Mouse (Mus musculus): ENCODE measurements at regions not wholly inside any gene's neighbourhood (a gene's known extent, or its start where the extent isn't known, plus 50 kb on each side); places are given as distances from the start of the nearest gene placed in this dataset.

- no peak overlapping the region for H3K27ac ChIP-seq (ENCODE audit: low read length)
- H3K9me3 ChIP-seq (ENCODE audit: low read length), result no peaks in the 10 kb centered on the region
- no peaks in the 10 kb centered on the region for H3K27me3 ChIP-seq (replicated peaks; ENCODE audit: insufficient read depth, low read length)
- H3K4me3 ChIP-seq (ENCODE audit: low read depth, low read length), result no peak overlapping the region
- TF ChIP-seq EP300 (IDR thresholded peaks at IDR 0.05) (no peak), CTCF (IDR thresholded peaks at IDR 0.05) (peak; percentile 66)
- ATAC-seq, result peak; percentile 40
- H3K36me3 ChIP-seq (ENCODE audit: insufficient read depth, low read length), result no peaks in the 10 kb centered on the region
- WGBS, result 11% methylated on average over 8 of the region's 8 CpGs
- H3K4me2 ChIP-seq (replicated peaks; ENCODE audit: low read depth, low read length), result 0 out of 2 replicates have a peak overlapping the region, but pooled peaks have one; percentile 20
- no peaks in the 10 kb centered on the region for H3K4me1 ChIP-seq (ENCODE audit: insufficient read depth, low read depth, low read length)
- no peak overlapping the region for H3K9ac ChIP-seq (replicated peaks; ENCODE audit: low read depth)
- peak; percentile 71 for DNase-seq (ENCODE audit: low spot score)
Observed at GRCm38 (mm10) chr3:100359036-100359435, 130.1 kb downstream of the Tent5c start.

- H3K36me3 ChIP-seq (ENCODE audit: insufficient read depth, low read length), result no peaks in the 10 kb centered on the region
- no peaks in the 10 kb centered on the region for H3K9me3 ChIP-seq (ENCODE audit: low read length)
- no peak overlapping the region for H3K9ac ChIP-seq (replicated peaks; ENCODE audit: low read depth)
- WGBS, result 72% methylated on average over 2 of the region's 2 CpGs
- H3K27ac ChIP-seq (ENCODE audit: low read length), result no peak overlapping the region
- H3K4me3 ChIP-seq (ENCODE audit: low read depth, low read length), result no peak overlapping the region
- TF ChIP-seq EP300 (IDR thresholded peaks at IDR 0.05), result no peak
- TF ChIP-seq CTCF (IDR thresholded peaks at IDR 0.05), result no peak
- DNase-seq (ENCODE audit: low spot score), result peak; percentile 5
- no peak overlapping the region for H3K4me2 ChIP-seq (replicated peaks; ENCODE audit: low read depth, low read length)
- H3K27me3 ChIP-seq (replicated peaks; ENCODE audit: insufficient read depth, low read length), result no peaks in the 10 kb centered on the region
- no peaks in the 10 kb centered on the region for H3K4me1 ChIP-seq (ENCODE audit: insufficient read depth, low read depth, low read length)
- ATAC-seq, result no peak
Observed at GRCm38 (mm10) chr3:100333478-100333877, 155.6 kb downstream of the Tent5c start.

- ATAC-seq, result no peak
- H3K36me3 ChIP-seq (ENCODE audit: insufficient read depth, low read length), result no peaks in the 10 kb centered on the region
Observed at GRCm38 (mm10) chr3:100318357-100318756, 156.2 kb upstream of the Wdr3 start.

GRCm38 (mm10) chr3:100287818-100288217, 125.6 kb upstream of the Wdr3 start:
- WGBS, result 86% methylated on average over 1 of the region's 1 CpGs
- Histone ChIP-seq H3K4me1 (ENCODE audit: insufficient read depth, low read depth, low read length) (no peaks in the 10 kb centered on the region), H3K4me3 (ENCODE audit: low read depth, low read length) (no peak overlapping the region), H3K4me2 (replicated peaks; ENCODE audit: low read depth, low read length) (no peak overlapping the region), H3K27ac (ENCODE audit: low read length) (no peak overlapping the region), H3K9me3 (ENCODE audit: low read length) (no peaks in the 10 kb centered on the region), H3K36me3 (ENCODE audit: insufficient read depth, low read length) (no peaks in the 10 kb centered on the region), H3K27me3 (replicated peaks; ENCODE audit: insufficient read depth, low read length) (no peaks in the 10 kb centered on the region), H3K9ac (replicated peaks; ENCODE audit: low read depth) (no peak overlapping the region)
- no peak for DNase-seq (ENCODE audit: low spot score)
- TF ChIP-seq EP300 (IDR thresholded peaks at IDR 0.05) (no peak), CTCF (IDR thresholded peaks at IDR 0.05) (no peak)
- ATAC-seq, result no peak

More at GRCm38 (mm10) chr3:100318357-100318756, 156.2 kb upstream of the Wdr3 start:
- H3K4me3 ChIP-seq (ENCODE audit: low read depth, low read length), result no peak overlapping the region
- TF ChIP-seq CTCF (IDR thresholded peaks at IDR 0.05), result no peak
- no peak for TF ChIP-seq EP300 (IDR thresholded peaks at IDR 0.05)
- no peaks in the 10 kb centered on the region for H3K27me3 ChIP-seq (replicated peaks; ENCODE audit: insufficient read depth, low read length)
- no peak overlapping the region for H3K4me2 ChIP-seq (replicated peaks; ENCODE audit: low read depth, low read length)
- no peak for DNase-seq (ENCODE audit: low spot score)
- H3K27ac ChIP-seq (ENCODE audit: low read length), result no peak overlapping the region
- no peak overlapping the region for H3K9ac ChIP-seq (replicated peaks; ENCODE audit: low read depth)
- H3K4me1 ChIP-seq (ENCODE audit: insufficient read depth, low read depth, low read length), result no peaks in the 10 kb centered on the region
- no peaks in the 10 kb centered on the region for H3K9me3 ChIP-seq (ENCODE audit: low read length)

GRCm38 (mm10) chr3:100266976-100267375, 104.8 kb upstream of the Wdr3 start:
- DNase-seq (ENCODE audit: low spot score) (no peak), ATAC-seq (no peak)
- H3K9me3 ChIP-seq (ENCODE audit: low read length), result no peaks in the 10 kb centered on the region
- H3K36me3 ChIP-seq (ENCODE audit: insufficient read depth, low read length), result no peaks in the 10 kb centered on the region
- no peaks in the 10 kb centered on the region for H3K4me1 ChIP-seq (ENCODE audit: insufficient read depth, low read depth, low read length)
- no peak overlapping the region for H3K4me2 ChIP-seq (replicated peaks; ENCODE audit: low read depth, low read length)
- TF ChIP-seq EP300 (IDR thresholded peaks at IDR 0.05) (no peak), CTCF (IDR thresholded peaks at IDR 0.05) (no peak)
- no peaks in the 10 kb centered on the region for H3K27me3 ChIP-seq (replicated peaks; ENCODE audit: insufficient read depth, low read length)
- no peak overlapping the region for H3K4me3 ChIP-seq (ENCODE audit: low read depth, low read length)
- no peak overlapping the region for H3K9ac ChIP-seq (replicated peaks; ENCODE audit: low read depth)
- no peak overlapping the region for H3K27ac ChIP-seq (ENCODE audit: low read length)

GRCm38 (mm10) chr3:100264991-100265390, 102.8 kb upstream of the Wdr3 start:
- no peak for TF ChIP-seq CTCF (IDR thresholded peaks at IDR 0.05)
- no peak for TF ChIP-seq EP300 (IDR thresholded peaks at IDR 0.05)
- H3K9ac ChIP-seq (replicated peaks; ENCODE audit: low read depth), result no peak overlapping the region
- WGBS, result 44% methylated on average over 5 of the region's 5 CpGs
- no peaks in the 10 kb centered on the region for H3K36me3 ChIP-seq (ENCODE audit: insufficient read depth, low read length)
- ATAC-seq, result no peak
- no peaks in the 10 kb centered on the region for H3K27me3 ChIP-seq (replicated peaks; ENCODE audit: insufficient read depth, low read length)
- no peaks in the 10 kb centered on the region for H3K4me1 ChIP-seq (ENCODE audit: insufficient read depth, low read depth, low read length)
- DNase-seq (ENCODE audit: low spot score), result no peak
- H3K4me2 ChIP-seq (replicated peaks; ENCODE audit: low read depth, low read length), result no peak overlapping the region
- H3K27ac ChIP-seq (ENCODE audit: low read length), result no peak overlapping the region
- no peak overlapping the region for H3K4me3 ChIP-seq (ENCODE audit: low read depth, low read length)
- no peaks in the 10 kb centered on the region for H3K9me3 ChIP-seq (ENCODE audit: low read length)

Measured in lung, postnatal 0 days (tissue).